Mouse (Mus musculus) heart, postnatal 14 days (tissue): Measurements from ENCODE around the gene Tnfsf10. TPM values are rescaled to one million over a fixed set of nuclear protein-coding genes. Genes with fewer than 3 reads are reported as not detected.
"Not testable (repeated sequence)": the region's sequence is repeated elsewhere in the genome, so short reads cannot be mapped to it uniquely, and the experiment has no call there.

Experiments used
- DNase-seq, 2 experiments: peaks; one replicate each; pipeline ENCODE4 v3.0.0; 2021 to 2022
- intact Hi-C: fragments of 180-260 bp; cut with DNase I; formaldehyde crosslinking; loops from one replicate; pipeline ENCODE4 v1.15.1; 2025
- long read RNA-seq, 2 experiments: library from polyadenylated mRNA; stranded (forward); transcript quantifications; one replicate each; pipeline ENCODE4 v2.0.0; 2021
- total RNA-seq, 2 experiments: library from RNA; stranded (reverse); gene quantifications; 2 replicates each; pipeline ENCODE4 v1.2.3; 2021

The Tnfsf10 gene
- 10 to 100 TPM; 10.9 to 12.3 TPM for total RNA-seq
- long read RNA-seq, experiment 1, full-length matches to known transcripts = 2 of 7 reads
- long read RNA-seq, experiment 1, partial matches to known transcripts = 3 of 7 reads
- long read RNA-seq, experiment 1, other reads (novel, unspliced or antisense) = 2 of 7 reads
- long read RNA-seq, experiment 2, full-length matches to known transcripts = 7 of 9 reads
- long read RNA-seq, experiment 2, partial matches to known transcripts = 0 of 9 reads
- long read RNA-seq, experiment 2, other reads (novel, unspliced or antisense) = 2 of 9 reads

- peak; percentile 31 to 40 for DNase-seq
- intact Hi-C loops = loop anchor here (2.0 kb wide), 1 partner anchor 46 kb away; no protein-coding TSS in a partner anchor
Observed at GRCm38 (mm10) chr3:27316559-27317287, at the start of gene Tnfsf10. Gene Tnfsf10, plus strand, starts transcription at chr3:27317028.

- peak; percentile 19 to 40 for DNase-seq
- intact Hi-C loops = loop anchor here (5.0 kb wide), 2 partner anchors 75 to 190 kb away; no protein-coding TSS in a partner anchor
Observed at GRCm38 (mm10) chr3:27267327-27267726, 49.5 kb upstream of the Tnfsf10 start.

DNA sequence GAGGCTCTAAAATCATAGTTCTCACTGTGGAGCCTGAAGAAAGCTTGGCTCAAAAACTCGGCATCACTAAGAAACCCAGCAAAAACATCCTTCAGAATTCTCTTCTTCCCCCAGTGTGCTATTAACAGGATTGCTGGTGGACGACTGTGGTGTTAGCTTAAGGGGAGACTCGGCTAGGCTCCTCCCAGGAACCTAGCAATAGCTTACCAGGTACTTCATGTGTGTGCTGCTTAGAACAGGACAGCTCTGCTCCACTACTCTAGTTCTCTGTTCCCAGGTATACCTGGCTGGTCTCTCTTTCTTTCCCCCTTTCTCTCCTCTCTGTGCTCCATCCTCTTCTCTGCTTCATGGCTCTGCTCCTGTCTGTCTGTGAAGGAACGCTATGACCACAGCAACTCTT is 48.9 kb upstream of the Tnfsf10 start:
- no peak for DNase-seq
- intact Hi-C loops = loop anchor here (5.0 kb wide), 2 partner anchors 74 to 189 kb away; no protein-coding TSS in a partner anchor

- intact Hi-C loops = loop anchor here (5.0 kb wide), 2 partner anchors 73 to 188 kb away; no protein-coding TSS in a partner anchor
- DNase-seq = no peak
Observed at GRCm38 (mm10) chr3:27269151-27269550, 47.7 kb upstream of the Tnfsf10 start.

DNA sequence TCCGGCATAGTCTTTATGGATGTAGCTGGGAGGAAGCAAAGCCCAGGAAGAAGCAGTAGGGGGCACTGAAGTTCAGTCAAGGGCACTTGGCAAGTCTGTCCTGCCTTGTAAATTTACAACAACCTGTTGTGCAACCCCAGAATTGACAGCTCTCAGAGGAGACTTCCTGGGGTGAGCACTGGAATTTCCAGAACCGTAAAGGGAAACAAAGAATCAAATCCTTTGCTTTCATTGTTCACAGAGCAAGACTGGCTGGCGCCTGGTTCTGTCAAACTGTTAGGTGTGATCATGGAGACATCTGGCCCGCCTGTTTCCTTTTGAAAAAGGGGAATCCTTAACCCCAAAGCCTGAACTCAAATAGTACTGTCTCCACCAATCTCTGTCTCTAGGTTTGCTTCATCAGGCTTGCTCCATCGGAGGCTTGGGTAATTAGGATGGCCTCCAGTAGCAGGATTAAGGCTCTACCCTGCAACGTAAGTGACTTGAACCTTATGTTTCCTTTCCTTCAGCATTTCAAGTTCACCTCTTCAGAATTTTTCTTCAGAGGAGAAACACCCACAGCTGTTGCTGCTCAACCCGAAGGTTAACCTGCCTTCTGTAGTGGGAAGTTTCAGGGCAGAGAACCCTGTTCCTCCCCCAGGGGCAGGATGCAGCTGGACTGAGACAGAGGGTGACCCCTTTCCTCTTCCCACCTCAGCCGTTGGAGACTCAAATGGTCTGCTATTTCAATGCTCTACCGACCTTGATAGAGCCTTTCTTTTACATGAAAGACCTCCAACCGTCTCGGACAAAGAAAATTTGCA is 46.5 kb upstream of the Tnfsf10 start:
- peak; percentile 44 to 55 for DNase-seq
- intact Hi-C loops = loop anchor here (2.0 kb wide), 1 partner anchor 46 kb away; the partner anchor contains the start of gene Tnfsf10

GRCm38 (mm10) chr3:27272926-27273745 is 43.7 kb upstream of the Tnfsf10 start:
- DNase-seq = no peak
- intact Hi-C loops = no loop called here

- DNase-seq, intact Hi-C loops: not testable (repeated sequence)
Observed at GRCm38 (mm10) chr3:27279286-27279925, 37.4 kb upstream of the Tnfsf10 start.

DNA sequence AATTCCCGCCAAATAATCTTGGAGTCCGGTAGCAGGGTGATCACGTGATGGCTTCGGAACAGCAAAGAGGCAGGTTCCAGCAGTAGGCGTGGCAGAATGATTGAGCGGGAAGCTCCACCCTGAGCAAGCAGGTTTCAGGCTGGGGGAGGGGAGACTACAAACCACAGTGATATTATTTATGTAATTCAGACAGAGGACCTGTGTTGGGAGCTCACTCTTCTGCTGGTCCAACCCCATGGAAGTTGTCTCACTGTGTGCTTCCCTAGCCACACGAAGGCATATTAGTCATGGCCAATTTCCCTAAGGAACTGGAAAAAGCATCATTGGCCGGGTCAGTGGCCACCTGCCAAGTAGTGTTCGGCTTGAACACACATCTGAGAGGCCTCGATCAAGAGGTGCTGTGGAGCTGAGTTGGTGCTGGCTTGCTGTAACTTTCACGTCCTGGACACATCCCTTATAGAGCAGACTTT is 36.5 kb upstream of the Tnfsf10 start:
- peak; percentile 49 to 57 for DNase-seq
- intact Hi-C loops = no loop called here

DNA sequence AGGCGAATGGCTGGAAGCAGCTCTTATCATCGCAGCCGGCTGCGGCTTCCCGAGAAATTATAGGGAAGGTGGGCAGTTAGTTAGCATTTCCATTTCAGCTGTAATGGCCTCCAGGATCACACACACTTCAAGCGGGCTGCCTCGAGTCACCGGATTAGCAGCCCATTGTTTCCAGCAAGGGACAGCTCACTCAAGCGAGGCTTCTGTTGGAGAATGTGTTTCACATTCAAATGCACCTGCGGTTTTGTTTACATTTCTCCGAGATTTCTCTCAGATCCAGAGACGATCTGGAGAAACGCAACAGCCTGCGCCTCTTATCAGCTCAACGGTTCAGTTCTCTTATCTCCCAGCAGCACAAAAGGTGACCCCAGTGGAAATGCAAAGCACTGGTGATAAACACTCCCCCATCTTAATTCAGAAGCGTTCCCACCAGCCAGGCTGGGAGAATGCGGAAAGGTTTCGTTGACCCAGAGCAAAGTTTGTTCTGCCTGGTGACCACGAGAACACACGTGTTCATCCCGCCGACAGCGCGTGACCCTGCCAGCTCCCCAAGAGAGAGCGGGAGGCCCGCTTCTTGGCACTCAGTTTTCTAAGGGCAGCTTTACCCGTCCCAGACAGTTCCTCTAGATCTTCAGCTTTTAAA is 33.6 kb upstream of the Tnfsf10 start:
- peak in 1 of 2 experiments; percentile 27 for DNase-seq
- intact Hi-C loops = no loop called here

GRCm38 (mm10) chr3:27283796-27284195 is 33.0 kb upstream of the Tnfsf10 start:
- intact Hi-C loops = no loop called here

DNA sequence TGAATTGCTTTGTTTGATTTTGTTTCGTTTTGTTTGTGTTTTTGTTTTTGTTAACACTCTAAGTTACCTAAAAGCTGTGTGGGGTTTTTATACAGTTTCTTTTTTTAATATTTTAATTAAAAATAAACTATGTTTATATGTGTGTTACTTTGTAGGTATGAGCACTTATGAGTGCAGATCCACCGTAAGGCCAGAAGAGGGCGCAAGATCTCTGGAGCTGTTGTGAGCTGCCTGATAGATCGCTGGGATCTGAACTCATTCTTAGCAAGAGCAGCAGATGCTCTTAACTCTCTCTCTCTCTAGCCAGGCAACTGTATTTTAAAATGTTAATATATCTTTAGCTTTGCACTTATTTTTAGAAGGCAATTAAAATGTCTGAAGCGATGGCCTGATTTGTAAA is 32.6 kb upstream of the Tnfsf10 start:
- no peak for DNase-seq
- intact Hi-C loops = no loop called here

More at GRCm38 (mm10) chr3:27283796-27284195, 33.0 kb upstream of the Tnfsf10 start:
- no peak for DNase-seq

- peak in 1 of 2 experiments; percentile 23 for DNase-seq
- intact Hi-C loops = no loop called here
Observed at GRCm38 (mm10) chr3:27285072-27285471, 31.8 kb upstream of the Tnfsf10 start.

DNA sequence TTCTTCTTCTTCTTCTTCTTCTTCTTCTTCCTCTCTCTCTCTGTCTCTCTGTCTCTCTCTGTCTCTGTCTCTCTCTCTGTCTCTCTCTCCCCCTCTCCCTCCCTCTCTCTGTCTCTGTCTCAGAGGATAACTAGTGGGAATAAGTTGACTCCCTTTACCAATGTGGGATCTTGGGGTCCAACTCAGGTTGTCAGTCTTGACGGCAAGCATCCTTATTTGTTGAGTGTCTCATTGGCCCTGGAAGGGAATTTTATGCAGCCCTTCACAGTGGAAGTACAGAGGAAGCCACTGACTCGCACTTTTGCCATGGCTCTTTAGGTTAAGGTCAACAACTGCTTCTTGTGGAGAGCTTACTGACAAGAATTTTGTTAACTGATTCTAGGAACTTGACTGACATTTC is 28.5 kb upstream of the Tnfsf10 start:
- no peak for DNase-seq
- intact Hi-C loops = no loop called here

- peak; percentile 29 to 51 for DNase-seq
- intact Hi-C loops = loop anchor here (1.0 kb wide), 1 partner anchor 31 kb away; no protein-coding TSS in a partner anchor
Observed at GRCm38 (mm10) chr3:27288909-27289308, 27.9 kb upstream of the Tnfsf10 start.

DNA sequence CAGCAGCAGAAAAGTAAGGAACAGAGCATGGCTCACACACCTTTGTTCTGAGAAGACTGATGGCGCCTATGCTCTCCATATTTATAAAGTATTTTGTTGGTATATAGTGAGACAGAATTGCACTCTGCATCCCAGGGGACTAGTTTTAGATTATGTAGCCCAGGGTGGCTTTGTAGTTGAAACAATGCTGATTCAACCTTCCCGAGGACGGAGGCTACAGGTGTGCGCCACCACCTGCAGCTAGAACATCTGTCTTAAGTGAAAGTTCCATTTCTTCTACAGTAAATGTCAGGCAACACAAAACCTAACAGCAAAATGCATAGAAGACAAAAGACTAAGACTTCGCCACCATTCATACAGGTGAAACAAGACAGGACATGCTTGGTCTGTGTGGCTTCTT is 26.5 kb upstream of the Tnfsf10 start:
- DNase-seq = no peak
- intact Hi-C loops = no loop called here

- DNase-seq, intact Hi-C loops: not testable (repeated sequence)
Observed at GRCm38 (mm10) chr3:27290945-27291344, 25.9 kb upstream of the Tnfsf10 start.

DNA sequence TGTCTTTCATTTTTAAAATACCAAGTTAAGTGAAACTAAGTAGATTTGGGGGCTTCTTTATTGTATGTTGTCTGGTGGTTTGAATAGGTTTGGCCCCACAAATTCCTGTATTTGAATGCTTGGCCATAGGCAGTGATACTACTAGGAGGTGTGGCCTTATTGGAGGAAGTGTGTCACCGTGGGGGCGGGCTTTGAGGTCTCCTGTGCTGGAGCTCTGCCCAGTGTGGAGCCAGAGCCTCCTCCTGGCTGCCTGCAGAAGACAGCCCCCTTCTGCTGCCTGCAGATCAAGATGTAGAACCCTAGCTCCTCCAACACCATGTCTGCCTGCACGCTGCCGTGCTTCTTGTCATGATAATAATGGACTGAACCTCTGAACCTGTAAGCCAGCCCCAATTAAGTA is 25.4 kb upstream of the Tnfsf10 start:
- intact Hi-C loops, DNase-seq: not testable (repeated sequence)

DNA sequence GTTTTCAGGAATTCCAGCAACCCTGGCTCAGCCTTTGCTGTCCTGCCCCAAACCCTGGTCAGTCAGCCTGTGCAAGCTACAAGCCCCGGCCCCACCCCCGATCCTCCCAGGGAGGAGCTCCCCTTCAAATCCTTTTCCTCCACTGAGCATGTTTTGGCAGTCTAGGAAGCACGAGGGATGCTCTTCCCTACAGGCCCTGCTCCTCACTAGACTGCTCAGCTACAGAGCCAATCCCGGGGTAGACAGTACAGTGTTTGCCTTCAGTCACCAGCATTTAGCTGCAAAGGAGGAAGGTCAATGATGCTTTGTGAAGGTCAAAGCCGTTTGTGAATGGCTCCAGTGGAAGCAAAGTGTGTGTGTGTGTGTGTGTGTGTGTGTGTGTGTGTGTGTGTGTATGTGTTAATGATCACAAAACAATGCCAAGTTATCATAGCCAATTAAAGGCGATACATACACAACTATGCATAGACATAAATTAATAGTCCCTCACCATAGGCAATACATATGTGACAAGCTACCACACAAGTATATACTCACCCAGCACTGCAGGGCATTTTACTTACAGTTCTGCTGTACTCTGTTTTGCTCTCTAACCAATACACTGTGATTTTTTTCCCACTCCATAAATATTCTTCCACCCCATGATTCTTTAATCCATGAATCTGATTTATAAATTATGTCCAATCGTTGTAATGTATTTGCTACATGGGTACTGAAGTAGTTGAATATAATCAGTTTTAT is 23.0 kb upstream of the Tnfsf10 start:
- DNase-seq = no peak
- intact Hi-C loops = no loop called here
